Mouse (Mus musculus) bone marrow macrophage, adult 2 months (primary cell): Measurements from ENCODE around the gene Evi5.

Experiments used
- CTCF ChIP-seq: IDR thresholded peaks from 2 replicates; pipeline ENCODE4 v1.5.1; 2012; ENCODE audit warnings: low read depth, mild to moderate bottlenecking, low read length, moderate library complexity
- POLR2A ChIP-seq: IDR thresholded peaks from 2 replicates; pipeline ENCODE4 v1.6.1; 2012; ENCODE audit warnings: mild to moderate bottlenecking, low read depth, low read length, borderline replicate concordance

- TF ChIP-seq CTCF (no peak), POLR2A (no peak)
Measured at GRCm38 (mm10) chr5:107719209-107719608, 155.7 kb downstream of the Evi5 start.
